36 mouse cellular contexts compared by ENCODE assay signal in genomic region chr6:124958127-124958526, GRCm38 (mm10). TPM values are rescaled to one million over a fixed set of nuclear protein-coding genes. Genes with fewer than 3 reads are reported as not detected.
"Had no signal": no experiment of that assay in that cellular context is flagged by ENCODE, and none has a peak within 500 bp of the region (broad histone marks: within the 10 kb centered on the region; RNA-seq: fewer than 3 reads in every experiment).

No protein-coding gene starts in this region.

- H3K4me2 ChIP-seq: heart, embryonic 11.5 days; heart, embryonic 12.5 days; heart, embryonic 13.5 days; heart, embryonic 15.5 days; hindbrain, embryonic 12.5 days; hindbrain, embryonic 13.5 days; hindbrain, embryonic 14.5 days; hindbrain, embryonic 15.5 days; intestine, embryonic 15.5 days; kidney, embryonic 15.5 days had no signal

- H3K27me3 ChIP-seq: heart, embryonic 12.5 days; heart, embryonic 13.5 days; heart, embryonic 15.5 days; hindbrain, embryonic 12.5 days; hindbrain, embryonic 13.5 days; hindbrain, embryonic 15.5 days; intestine, embryonic 15.5 days; kidney, embryonic 15.5 days had no signal

- H3K9ac ChIP-seq: heart, embryonic 12.5 days; heart, embryonic 13.5 days; heart, embryonic 15.5 days; hindbrain, embryonic 12.5 days; hindbrain, embryonic 13.5 days; hindbrain, embryonic 14.5 days; hindbrain, embryonic 15.5 days; intestine, embryonic 15.5 days; kidney, embryonic 15.5 days had no signal

- H3K4me1 ChIP-seq: hindbrain, embryonic 10.5 days; hindbrain, embryonic 12.5 days; hindbrain, embryonic 13.5 days; hindbrain, embryonic 15.5 days; intestine, embryonic 15.5 days; kidney, embryonic 15.5 days had no signal

- H3K9me3 ChIP-seq: heart, embryonic 10.5 days; heart, embryonic 12.5 days; heart, embryonic 13.5 days; heart, embryonic 15.5 days; hindbrain, embryonic 10.5 days; hindbrain, embryonic 12.5 days; hindbrain, embryonic 13.5 days; hindbrain, embryonic 15.5 days; intestine, embryonic 15.5 days; kidney, embryonic 15.5 days had no signal

- DNase-seq: heart, postnatal 10 days; heart, postnatal 14 days; heart, postnatal 36 days; heart, postnatal 4 days; kidney, adult 11 months; kidney, adult 18-20 months; kidney, adult 2 months; kidney, adult 8-10 months; kidney, adult 9 months; kidney, postnatal 10 days; kidney, postnatal 14 days; kidney, postnatal 25 days; kidney, postnatal 36 days; kidney, postnatal 4 days; layer of hippocampus, adult 9-11 months; layer of hippocampus, postnatal 36 days had no signal

- ATAC-seq: hindbrain, embryonic 16.5 days; hindbrain, postnatal 0 days; inflammation-experienced regulatory T-cells, adult 6 months; intestine, embryonic 15.5 days; intestine, embryonic 16.5 days; intestine, postnatal 0 days had no signal

- H3K4me3 ChIP-seq: heart, embryonic 10.5 days; heart, embryonic 12.5 days; heart, embryonic 13.5 days; heart, embryonic 15.5 days; hindbrain, embryonic 10.5 days; hindbrain, embryonic 12.5 days; hindbrain, embryonic 13.5 days; hindbrain, embryonic 15.5 days; intestine, embryonic 15.5 days; kidney, embryonic 15.5 days; layer of hippocampus, adult 2 months had no signal

- H3K27ac ChIP-seq: heart, embryonic 10.5 days; heart, embryonic 13.5 days; heart, embryonic 15.5 days; hindbrain, embryonic 10.5 days; hindbrain, embryonic 12.5 days; hindbrain, embryonic 13.5 days; hindbrain, embryonic 14.5 days; hindbrain, embryonic 15.5 days; hindbrain, postnatal 0 days; intestine, embryonic 15.5 days; kidney, embryonic 15.5 days; kidney, postnatal 0 days; layer of hippocampus, adult 2 months had no signal

RNA-seq across cellular contexts. Expression of gene Pianp, which starts 38.4 kb away (rescaled TPM):
- total RNA-seq: hematopoietic stem cell, adult 5-6 weeks had no signal
- polyA plus RNA-seq: heart, embryonic 10.5 days; heart, embryonic 11.5 days had no signal
